Mouse (Mus musculus): ENCODE results near the gene Ism2. TPM values are rescaled to one million over a fixed set of nuclear protein-coding genes. Genes with fewer than 3 reads are reported as not detected.

The Ism2 gene
- total and polyA plus RNA-seq, 3 experiments, result not detected

- H3K9me3 ChIP-seq (replicated peaks; ENCODE audit: insufficient read depth, low read length), result no peaks in the 10 kb centered on the region
- no peak for DNase-seq (ENCODE audit: low read depth, low spot score)
- H3K27me3 ChIP-seq (ENCODE audit: control insufficient read depth in 1 of 2, insufficient read depth in 2 of 2, low read length in 2 of 2), result no peaks in the 10 kb centered on the region
- TF ChIP-seq ZNF384 (IDR thresholded peaks at IDR 0.05; ENCODE audit: low read depth, low read length) (no peak), CTCF (IDR thresholded peaks at IDR 0.05 in 2 of 3, conservative IDR thresholded peaks at IDR 0.05 in 1 of 3; ENCODE audit: control insufficient read depth in 1 of 3, insufficient read depth in 1 of 3, low read depth in 2 of 3, low read length in 3 of 3, poor library complexity in 1 of 3, severe bottlenecking in 1 of 3) (no peak), TAL1 (IDR thresholded peaks at IDR 0.05; ENCODE audit: low read length) (no peak), POLR2AphosphoS2 (IDR thresholded peaks at IDR 0.05; ENCODE audit: low read length) (no peak), KAT2A (conservative IDR thresholded peaks at IDR 0.05; ENCODE audit: low read depth, low read length) (no peak), NRF1 (IDR thresholded peaks at IDR 0.05; ENCODE audit: insufficient read depth, low read depth, low read length, poor library complexity, severe bottlenecking) (no peak), CHD2 (IDR thresholded peaks at IDR 0.05; ENCODE audit: low read length) (no peak), ELF1 (IDR thresholded peaks at IDR 0.05; ENCODE audit: low read depth, low read length) (no peak), CHD1 (IDR thresholded peaks at IDR 0.05; ENCODE audit: low read depth, low read length) (no peak), TBP (IDR thresholded peaks at IDR 0.05; ENCODE audit: low read depth, low read length) (no peak), GATA1 (IDR thresholded peaks at IDR 0.05; ENCODE audit: low read depth, low read length) (no peak), USF2 (IDR thresholded peaks at IDR 0.05; ENCODE audit: borderline replicate concordance in 1 of 2, insufficient read depth in 1 of 2, low read depth in 1 of 2, low read length in 2 of 2) (no peak), RAD21 (IDR thresholded peaks at IDR 0.05; ENCODE audit: low read depth, low read length) (no peak), ZKSCAN1 (IDR thresholded peaks at IDR 0.05; ENCODE audit: low read depth, low read length) (no peak), TCF12 (IDR thresholded peaks at IDR 0.05; ENCODE audit: low read depth, low read length) (no peak), MEF2A (IDR thresholded peaks at IDR 0.05; ENCODE audit: extremely low read depth, insufficient replicate concordance, low read depth, low read length, poor library complexity, severe bottlenecking) (no peak), ZMIZ1 (IDR thresholded peaks at IDR 0.05; ENCODE audit: low read depth, low read length) (no peak), BHLHE40 (IDR thresholded peaks at IDR 0.05; ENCODE audit: borderline replicate concordance, low read depth, low read length) (no peak), JUND (IDR thresholded peaks at IDR 0.05; ENCODE audit: low read depth, low read length) (no peak), ZC3H11A (IDR thresholded peaks at IDR 0.05; ENCODE audit: low read depth, low read length) (no peak)
- no peaks in the 10 kb centered on the region for H3K79me2 ChIP-seq (ENCODE audit: control insufficient read depth, insufficient read depth, low read length, poor library complexity)
- no peak within 1 kb of the TSS for H3K4me3 ChIP-seq (ENCODE audit: control insufficient read depth in 1 of 2, insufficient read depth in 1 of 2, low read depth in 2 of 2, low read length in 2 of 2)
- peaks cover 0 to 3% of the 10 kb centered on the region in 2 experiments; a peak in 1 of 4 replicates for H3K4me1 ChIP-seq (ENCODE audit: control insufficient read depth in 1 of 2, insufficient read depth in 2 of 2, low read length in 2 of 2)
- no peak within 1 kb of the TSS for H3K9ac ChIP-seq (ENCODE audit: control insufficient read depth, low read depth, low read length, poor library complexity, severe bottlenecking)
- no peaks in the 10 kb centered on the region; a peak in 2 of 4 replicates for H3K36me3 ChIP-seq (ENCODE audit: control insufficient read depth in 1 of 2, insufficient read depth in 2 of 2, low read length in 2 of 2)
- H3K27ac ChIP-seq (ENCODE audit: control insufficient read depth, low read depth, low read length), result no peak within 1 kb of the TSS
Measured at GRCm38 (mm10) chr12:87238632-87239031, 60.9 kb downstream of the Ism2 start, which contains the start of gene Noxred1. Noxred1 (minus strand) TSS chr12:87238732.

Data from MEL (cell line).